Mouse (Mus musculus): ENCODE data around the gene Chsy1. TPM values are rescaled to one million over a fixed set of nuclear protein-coding genes. Genes with fewer than 3 reads are reported as not detected.
A peak's percentile ranks its signal among the peaks of the same experiment; 100 is the strongest.

The Chsy1 gene
- 3.4 and 3.9 TPM in 2 replicates for total RNA-seq (2014; rRNA removed)
- polyA plus RNA-seq (2012; rRNA removed), result 1.3 TPM in 2 replicates

GRCm38 (mm10) chr7:66108961-66109854, at the start of gene Chsy1:
TSS of gene Chsy1 (plus strand) at chr7:66109515.
- TF ChIP-seq POLR2A (IDR thresholded peaks at IDR 0.05; ENCODE audit: extremely low read depth, insufficient read depth, low read length) (no peak), CTCF (IDR thresholded peaks at IDR 0.05; ENCODE audit: low read depth, low read length) (no peak)
- peak within 1 kb of the TSS; percentile 85 for H3K9ac ChIP-seq (ENCODE audit: low read depth, low read length)
- peaks cover 5% of the 10 kb centered on the region for H3K4me1 ChIP-seq (ENCODE audit: control insufficient read depth, insufficient read depth, low read length)
- H3K36me3 ChIP-seq (ENCODE audit: control insufficient read depth, insufficient read depth, low read length), result no peaks in the 10 kb centered on the region
- H3K79me2 ChIP-seq (ENCODE audit: control insufficient read depth, insufficient read depth, low read length), result peaks cover 5% of the 10 kb centered on the region; the same call in 1 of the 2 replicates
- peak within 1 kb of the TSS; percentile 88 for H3K4me3 ChIP-seq (ENCODE audit: insufficient read depth, low read depth, low read length)
- no peak within 1 kb of the TSS for H3K27ac ChIP-seq (replicated peaks; ENCODE audit: insufficient read depth, low read depth, low read length)
- DNase-seq (ENCODE audit: extremely low read depth, low read depth, low spot score), result peak; percentile 50
- H3K27me3 ChIP-seq (ENCODE audit: control insufficient read depth, insufficient read depth, low read length), result 0 out of 2 replicates have a peak, but pooled peaks cover 4% of the 10 kb centered on the region
- 8% methylated on average over 123 of the region's 123 CpGs for WGBS

GRCm38 (mm10) chr7:66060066-66060956, 49.0 kb upstream of the Chsy1 start:
- peak; percentile 80 for DNase-seq (ENCODE audit: extremely low read depth, low read depth, low spot score)
- H3K4me3 ChIP-seq (ENCODE audit: insufficient read depth, low read depth, low read length), result peak overlapping the region; percentile 74
- peak overlapping the region; percentile 85 for H3K27ac ChIP-seq (replicated peaks; ENCODE audit: insufficient read depth, low read depth, low read length)
- H3K79me2 ChIP-seq (ENCODE audit: control insufficient read depth, insufficient read depth, low read length), result peaks cover 7% of the 10 kb centered on the region; the same call in 1 of the 2 replicates
- peaks cover 9% of the 10 kb centered on the region; the same call in 1 of the 2 replicates for H3K4me1 ChIP-seq (ENCODE audit: control insufficient read depth, insufficient read depth, low read length)
- H3K9ac ChIP-seq (ENCODE audit: low read depth, low read length), result peak overlapping the region; percentile 81
- H3K36me3 ChIP-seq (ENCODE audit: control insufficient read depth, insufficient read depth, low read length), result peaks cover 15% of the 10 kb centered on the region
- no peak for TF ChIP-seq CTCF (IDR thresholded peaks at IDR 0.05; ENCODE audit: low read depth, low read length)
- peak; percentile 75 for TF ChIP-seq POLR2A (IDR thresholded peaks at IDR 0.05; ENCODE audit: extremely low read depth, insufficient read depth, low read length)
- WGBS, result under 1% methylated on average over 64 of the region's 64 CpGs
- H3K27me3 ChIP-seq (ENCODE audit: control insufficient read depth, insufficient read depth, low read length), result no peaks in the 10 kb centered on the region

- WGBS, result under 1% methylated on average over 14 of the region's 14 CpGs
- no peaks in the 10 kb centered on the region for H3K27me3 ChIP-seq (ENCODE audit: control insufficient read depth, insufficient read depth, low read length)
- peaks cover 20% of the 10 kb centered on the region for H3K36me3 ChIP-seq (ENCODE audit: control insufficient read depth, insufficient read depth, low read length)
- TF ChIP-seq POLR2A (IDR thresholded peaks at IDR 0.05; ENCODE audit: extremely low read depth, insufficient read depth, low read length) (no peak), CTCF (IDR thresholded peaks at IDR 0.05; ENCODE audit: low read depth, low read length) (no peak)
- H3K79me2 ChIP-seq (ENCODE audit: control insufficient read depth, insufficient read depth, low read length), result peaks cover 7% of the 10 kb centered on the region; the same call in 1 of the 2 replicates
- DNase-seq (ENCODE audit: extremely low read depth, low read depth, low spot score), result no peak
- 0 out of 2 replicates have a peak overlapping the region, but pooled peaks have one; percentile 19 for H3K27ac ChIP-seq (replicated peaks; ENCODE audit: insufficient read depth, low read depth, low read length)
- peak overlapping the region; percentile 74 for H3K4me3 ChIP-seq (ENCODE audit: insufficient read depth, low read depth, low read length)
- H3K4me1 ChIP-seq (ENCODE audit: control insufficient read depth, insufficient read depth, low read length), result peaks cover 9% of the 10 kb centered on the region; the same call in 1 of the 2 replicates
- H3K9ac ChIP-seq (ENCODE audit: low read depth, low read length), result peak overlapping the region; percentile 81
Measured at GRCm38 (mm10) chr7:66061057-66061456, 48.3 kb upstream of the Chsy1 start.

GRCm38 (mm10) chr7:66076411-66076810, 32.9 kb upstream of the Chsy1 start:
- Histone ChIP-seq H3K4me1 (ENCODE audit: control insufficient read depth, insufficient read depth, low read length) (peaks cover 20% of the 10 kb centered on the region), H3K27me3 (ENCODE audit: control insufficient read depth, insufficient read depth, low read length) (no peaks in the 10 kb centered on the region), H3K4me3 (ENCODE audit: insufficient read depth, low read depth, low read length) (no peak overlapping the region), H3K27ac (replicated peaks; ENCODE audit: insufficient read depth, low read depth, low read length) (0 out of 2 replicates have a peak overlapping the region, but pooled peaks have one; percentile 27), H3K79me2 (ENCODE audit: control insufficient read depth, insufficient read depth, low read length) (peaks cover 4% of the 10 kb centered on the region; the same call in 1 of the 2 replicates), H3K9ac (ENCODE audit: low read depth, low read length) (no peak overlapping the region), H3K36me3 (ENCODE audit: control insufficient read depth, insufficient read depth, low read length) (peaks cover 38% of the 10 kb centered on the region)
- WGBS, result 86% methylated on average over 2 of the region's 2 CpGs
- DNase-seq (ENCODE audit: extremely low read depth, low read depth, low spot score), result no peak
- TF ChIP-seq CTCF (IDR thresholded peaks at IDR 0.05; ENCODE audit: low read depth, low read length) (no peak), POLR2A (IDR thresholded peaks at IDR 0.05; ENCODE audit: extremely low read depth, insufficient read depth, low read length) (no peak)

All from liver, adult 2 months (tissue).